Mouse (Mus musculus) adrenal gland, adult 8-10 months (tissue): ENCODE results near the gene Rpa3. TPM values are rescaled to one million over a fixed set of nuclear protein-coding genes. Genes with fewer than 3 reads are reported as not detected.

Source experiments
- DNase-seq: peaks from one replicate; pipeline ENCODE4 v3.0.0; 2022
- total RNA-seq, 4 experiments: library from RNA; stranded (reverse); gene quantifications; 2 replicates each; pipeline ENCODE4 v1.2.4; 2022

The Rpa3 gene
- total RNA-seq, 4 experiments from 2014 or later = 15.4 to 19.1 (median 17.4) TPM

- DNase-seq = peak; percentile 80
These were observed 49.7 kb downstream of the Rpa3 start, which contains the start of gene Mios for GRCm38 (mm10) chr6:8209047-8209865. TSS of gene Mios (plus strand) at chr6:8209222.

Other genes starting within 250 kb of the Rpa3 start
- gene Col28a1, start 66.6 kb downstream of the Rpa3 start, total RNA-seq = 1 to 10 TPM in 2 of 4 experiments, under 1 TPM in 2; 0.80 to 2.8 (median 1.4) TPM
- 10 to 100 TPM; 17.4 to 21.3 (median 19.3) TPM for gene Mios, start 50.0 kb downstream of the Rpa3 start, total RNA-seq
- gene Umad1, start 115 bp upstream of the Rpa3 start, total RNA-seq = 10 to 100 TPM; 18.4 to 23.3 (median 22.1) TPM
- 1 to 10 TPM in 2 of 4 experiments, under 1 TPM in 1, not detected in 1; 0.07 to 1.5 (median 1.1) TPM for gene Gm45062, start 277 bp upstream of the Rpa3 start, total RNA-seq